Mouse (Mus musculus) heart, postnatal 0 days (tissue): Measurements from ENCODE around the gene Tmc1.

Source experiments
- CTCF ChIP-seq: IDR thresholded peaks from 2 replicates; pipeline ENCODE4 v1.5.1; 2016; ENCODE audit warnings: antibody characterized with exemption, control low read depth, low read depth
- EP300 ChIP-seq: IDR thresholded peaks from 2 replicates; pipeline ENCODE4 v1.6.1; 2016; ENCODE audit warnings: antibody characterized with exemption, low read depth

- no peak for TF ChIP-seq CTCF
- TF ChIP-seq EP300 = no peak
Measured at GRCm38 (mm10) chr19:20979244-20979643, 25.2 kb upstream of the Tmc1 start.
